Mouse (Mus musculus) kidney, adult 9 months (tissue): ENCODE data around the gene Bex1.
"Not testable (repeated sequence)": the region's sequence is repeated elsewhere in the genome, so short reads cannot be mapped to it uniquely, and the experiment has no call there.

Source experiments
- DNase-seq: peaks from one replicate; pipeline ENCODE4 v3.0.0; 2022

The Bex1 gene

DNA sequence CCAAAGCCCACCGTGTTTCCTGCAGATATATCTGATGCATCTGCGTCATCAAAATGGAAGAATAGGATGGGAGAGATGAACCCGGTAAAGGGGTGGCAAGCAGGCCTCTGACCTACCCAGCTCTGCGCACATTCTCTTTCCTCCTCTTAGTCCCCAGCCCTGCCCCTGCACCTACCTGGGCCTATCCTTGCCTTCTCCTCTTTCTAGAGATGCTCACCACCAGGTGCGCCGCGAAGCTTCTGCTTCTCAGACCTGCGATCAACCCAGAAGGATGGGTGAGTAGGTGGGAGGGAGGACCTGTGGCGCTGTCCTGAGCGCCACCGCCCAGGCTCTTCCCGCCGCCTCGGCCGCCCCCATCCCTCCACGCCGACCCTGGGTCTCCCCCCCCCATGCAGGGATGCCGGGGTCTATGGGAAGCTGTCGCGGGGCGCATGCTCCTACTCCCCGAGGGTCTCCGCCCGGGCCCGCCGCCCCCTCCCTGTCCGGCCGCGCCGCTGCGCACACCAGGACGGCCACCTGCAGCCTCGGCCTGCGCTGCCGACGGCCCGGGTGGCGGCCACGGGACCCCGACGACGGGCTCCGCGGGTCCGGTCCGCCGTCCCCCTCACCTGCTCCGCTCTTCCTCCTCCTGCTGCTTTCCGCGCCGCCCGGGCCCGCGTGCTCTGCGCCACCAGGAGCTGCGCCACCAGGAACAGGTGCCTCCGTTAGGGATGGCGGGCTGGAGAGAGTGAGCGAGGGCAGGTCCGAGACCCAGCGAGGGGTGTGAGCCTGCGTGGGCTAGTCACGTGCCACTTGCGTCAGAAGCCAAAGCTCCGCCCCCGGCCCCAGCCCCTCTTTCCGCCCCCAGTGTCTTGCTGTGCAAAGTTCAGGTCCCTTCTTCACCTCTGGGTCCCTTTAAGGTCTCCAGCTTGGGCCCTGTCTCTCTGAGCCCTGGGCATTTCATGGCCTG is at the start of gene Bex1, which contains the start of gene Tceal7:
Gene Bex1 (minus strand): TSS at position 785 of the 949 bp plus-strand sequence.
Gene Tceal7 (plus strand): TSS at position 51 of the 949 bp plus-strand sequence.
- not testable (repeated sequence) for DNase-seq

DNA sequence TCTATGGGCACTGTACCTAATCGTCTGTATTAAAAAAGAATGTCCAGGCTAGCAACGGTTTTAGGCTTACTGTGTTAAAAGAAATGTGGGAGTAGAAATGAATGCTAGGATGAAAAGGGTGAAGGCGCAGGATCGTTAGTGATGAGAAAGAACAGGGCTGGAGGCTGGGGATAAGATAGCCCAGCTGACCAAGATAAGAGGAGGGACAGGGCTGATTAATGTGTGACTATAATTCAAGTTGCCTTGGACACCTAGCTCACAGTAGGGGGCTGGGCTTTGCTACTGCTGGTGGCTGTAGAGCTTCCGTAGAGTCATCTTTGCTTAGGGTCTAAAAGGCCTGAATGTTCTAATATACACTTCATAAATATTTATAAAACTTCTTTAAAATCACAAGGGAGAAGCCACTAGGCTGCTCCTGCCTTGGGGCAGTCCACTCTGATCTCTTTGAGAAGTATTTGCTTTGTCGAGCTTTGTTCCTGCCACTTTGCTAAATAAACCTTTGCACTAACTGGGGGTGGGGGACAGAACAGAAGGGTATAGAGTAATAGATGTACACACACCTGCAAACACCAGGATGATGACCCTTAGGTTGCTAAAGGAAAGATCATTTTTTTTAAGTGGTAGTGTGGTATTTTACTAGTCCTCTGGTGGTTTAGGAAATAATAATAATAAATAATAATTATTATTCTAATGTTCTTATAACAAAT is 36.9 kb upstream of the Bex1 start:
- DNase-seq, result no peak

DNA sequence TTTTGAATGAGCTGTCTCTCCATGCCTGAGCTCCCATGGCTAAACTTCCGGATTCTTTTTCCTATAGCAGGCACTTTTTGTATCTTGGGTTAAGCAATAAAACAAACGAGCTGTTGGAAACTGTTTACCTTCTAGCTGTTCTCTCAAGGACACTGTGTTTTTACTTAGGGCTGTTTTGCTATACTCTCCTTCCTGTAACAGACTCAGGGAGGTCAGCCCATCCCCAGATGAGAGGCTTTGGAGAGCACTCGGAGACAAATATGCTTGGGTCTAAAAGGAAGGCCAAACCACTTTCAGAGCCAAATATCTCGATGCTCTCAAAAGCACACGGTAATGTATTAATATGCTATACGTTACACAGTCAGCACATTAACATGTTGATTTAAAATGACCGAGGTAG is 34.4 kb upstream of the Bex1 start:
- DNase-seq, result no peak

DNA sequence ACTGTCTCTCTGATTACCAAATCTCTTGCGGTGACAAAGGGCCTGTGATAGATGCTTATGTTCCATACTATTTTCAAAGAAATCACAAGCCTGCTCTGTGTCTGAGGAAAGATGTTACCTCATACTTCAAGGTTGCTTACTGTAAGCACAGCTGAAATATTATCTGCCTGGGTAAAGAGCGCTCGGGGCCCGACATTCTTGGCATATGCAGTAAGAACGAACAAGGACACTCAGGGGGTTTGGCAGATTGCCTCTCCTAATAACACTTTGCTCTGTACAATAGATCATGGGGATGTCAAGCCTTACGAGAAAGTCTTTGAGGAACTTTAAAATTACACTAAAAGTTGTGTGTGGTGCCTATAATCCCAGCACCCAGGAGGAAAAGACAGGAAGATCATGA is 33.5 kb upstream of the Bex1 start:
- no peak for DNase-seq

DNA sequence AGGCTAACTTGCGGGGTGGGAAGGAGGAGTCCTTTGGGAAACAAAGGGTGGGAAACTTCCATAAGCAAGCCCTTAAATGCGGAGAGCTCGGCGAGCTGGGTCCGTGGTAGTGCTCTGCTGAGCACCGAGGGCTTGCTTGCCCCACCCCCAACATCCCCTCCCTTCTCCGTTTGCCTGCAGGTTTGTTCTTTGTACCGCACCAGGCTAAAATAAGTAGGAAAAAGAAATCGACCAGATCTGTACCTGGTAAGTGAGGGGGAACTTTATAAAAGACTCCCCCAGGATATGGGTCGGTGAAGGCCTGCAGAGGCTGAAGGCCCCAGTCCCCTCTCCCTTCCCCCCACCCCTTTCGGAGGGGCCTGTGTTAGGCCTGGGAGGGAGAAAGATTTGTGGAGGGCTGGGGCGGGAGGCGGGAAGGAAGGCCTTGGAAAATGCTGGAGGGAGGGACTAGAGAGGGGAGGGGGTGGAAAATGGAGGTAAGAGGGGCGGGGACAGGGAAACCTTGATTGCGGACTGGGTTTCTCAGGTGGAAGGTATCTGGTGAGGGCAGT is 30.3 kb upstream of the Bex1 start:
- DNase-seq, result peak; percentile 11

DNA sequence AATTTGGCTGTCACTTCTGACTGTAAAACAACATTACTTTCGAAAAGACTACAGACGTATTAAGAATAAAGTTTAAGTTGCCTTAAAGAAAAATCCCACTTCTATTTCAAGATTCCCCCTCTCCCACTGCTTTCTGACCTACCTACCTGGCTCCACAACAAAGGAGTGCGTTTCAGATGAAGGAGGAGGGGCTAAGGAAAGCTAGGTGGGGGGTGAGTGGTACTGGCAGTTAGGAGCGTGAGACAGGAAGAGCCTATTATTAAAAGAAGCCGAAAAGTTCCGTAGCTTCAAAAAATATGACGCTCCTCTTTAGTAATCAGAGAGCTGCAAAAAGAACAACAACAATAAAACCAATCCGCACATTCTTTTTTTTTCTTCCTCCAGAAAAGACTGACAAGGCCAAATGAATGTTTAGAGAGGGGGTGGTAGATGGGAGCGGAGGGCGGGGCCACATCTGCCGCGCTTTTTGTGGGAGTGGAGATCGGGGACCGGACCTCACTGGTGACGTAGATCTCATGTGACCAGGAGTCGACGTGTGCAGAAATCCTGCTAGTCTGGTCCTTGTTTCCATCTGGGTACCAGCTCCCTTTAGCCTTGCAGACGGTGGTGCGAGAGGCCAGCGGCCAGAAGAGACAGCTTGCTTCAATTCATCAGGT is 29.4 kb upstream of the Bex1 start, which contains the start of gene Tceal9:
Gene Tceal9 (plus strand): TSS at position 506 of the 656 bp plus-strand sequence.
- DNase-seq, result peak; percentile 74

DNA sequence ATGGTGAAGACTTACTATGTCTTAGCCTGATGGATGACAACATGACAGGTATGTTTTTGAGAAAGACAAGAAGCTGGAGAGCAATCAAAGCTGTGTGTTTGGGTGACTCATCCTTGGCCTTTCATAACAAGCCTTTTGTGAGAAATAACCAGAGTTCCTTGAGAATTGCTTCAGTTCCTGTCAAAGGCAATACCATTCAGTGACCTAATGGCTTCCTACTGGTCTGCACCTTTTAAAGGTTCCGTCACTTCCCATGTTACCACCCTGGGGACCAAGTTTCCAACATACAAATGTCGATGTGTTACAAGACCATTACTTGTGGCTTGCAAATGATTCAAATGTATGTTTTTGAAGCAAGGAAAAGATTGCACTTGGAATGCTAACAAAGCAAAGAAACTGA is 27.9 kb upstream of the Bex1 start:
- DNase-seq, result no peak

DNA sequence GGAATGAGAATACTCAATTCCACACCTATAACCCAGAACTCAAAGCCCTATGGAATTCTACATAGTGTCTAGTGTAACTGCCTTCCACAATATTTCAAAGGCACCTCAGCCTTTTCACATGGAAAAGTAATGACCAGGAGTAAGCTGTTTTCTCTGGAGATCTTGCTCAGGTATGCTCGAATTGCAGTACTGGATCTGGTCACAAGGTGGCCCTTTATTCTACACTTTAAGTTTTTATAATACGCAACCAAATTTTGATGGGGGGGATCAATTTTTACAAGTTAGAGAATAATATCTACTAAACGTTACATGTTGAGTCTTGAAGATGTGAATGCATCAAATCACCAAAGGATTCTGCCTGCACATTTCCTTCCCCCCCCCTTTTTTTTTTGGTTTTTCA is 22.8 kb upstream of the Bex1 start:
- peak; percentile 42 for DNase-seq

DNA sequence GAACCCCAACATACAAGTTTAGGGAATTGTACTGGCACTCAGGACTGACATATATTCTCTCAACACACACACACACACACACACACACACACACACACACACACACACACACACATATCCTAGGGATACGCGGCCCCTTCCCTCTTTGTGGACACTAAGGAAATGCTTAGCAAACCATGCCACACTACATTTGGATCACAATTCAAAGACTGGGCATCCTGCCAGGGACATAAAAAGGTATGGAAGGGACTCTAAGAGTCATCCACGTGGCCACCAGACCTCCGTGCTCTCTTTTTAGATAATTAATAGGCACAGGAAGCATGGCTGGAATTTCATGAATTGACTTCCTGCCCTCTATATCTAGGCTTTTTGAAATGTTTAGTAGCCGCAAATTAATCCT is 12.5 kb upstream of the Bex1 start:
- DNase-seq, result no peak

DNA sequence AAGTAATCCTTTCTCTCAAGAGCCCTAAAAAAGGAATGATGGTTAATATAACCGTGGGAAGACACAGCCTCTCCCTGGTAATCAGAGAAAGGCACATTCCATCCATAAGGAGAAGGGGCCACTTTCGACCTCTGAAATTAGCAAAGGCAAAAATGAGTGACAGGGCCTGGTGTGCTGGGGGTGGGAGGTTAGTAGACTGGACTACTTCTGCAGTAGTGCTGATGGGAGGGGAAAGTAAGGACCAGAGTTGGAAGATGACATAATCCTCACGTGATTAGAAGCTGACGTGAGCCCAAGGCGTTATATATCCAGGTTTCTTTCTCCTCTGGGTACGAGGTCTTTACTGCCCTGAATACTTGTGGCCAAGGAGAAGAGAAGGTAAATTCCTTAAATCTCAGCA is 8.4 kb upstream of the Bex1 start:
- DNase-seq, result no peak

DNA sequence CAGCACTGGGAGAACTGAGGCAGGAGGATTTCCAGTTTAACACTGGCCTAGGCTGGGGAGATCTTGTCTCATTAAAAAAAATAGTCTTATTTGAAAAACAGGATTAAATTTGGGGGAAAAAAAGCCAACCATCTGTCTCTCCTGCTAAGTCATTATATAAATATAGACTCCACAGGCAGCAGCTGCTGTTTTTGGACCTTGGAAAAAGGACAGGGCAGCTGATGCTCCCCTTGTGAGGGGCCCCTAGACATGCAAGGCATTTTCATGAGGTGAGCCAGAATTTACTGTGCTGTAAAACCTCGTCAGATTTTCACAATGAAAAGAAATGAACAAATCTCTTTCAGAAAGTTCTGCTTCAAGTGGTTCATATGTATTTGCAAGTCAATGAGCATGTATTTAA is 990 bp upstream of the Bex1 start:
- DNase-seq, result no peak

DNA sequence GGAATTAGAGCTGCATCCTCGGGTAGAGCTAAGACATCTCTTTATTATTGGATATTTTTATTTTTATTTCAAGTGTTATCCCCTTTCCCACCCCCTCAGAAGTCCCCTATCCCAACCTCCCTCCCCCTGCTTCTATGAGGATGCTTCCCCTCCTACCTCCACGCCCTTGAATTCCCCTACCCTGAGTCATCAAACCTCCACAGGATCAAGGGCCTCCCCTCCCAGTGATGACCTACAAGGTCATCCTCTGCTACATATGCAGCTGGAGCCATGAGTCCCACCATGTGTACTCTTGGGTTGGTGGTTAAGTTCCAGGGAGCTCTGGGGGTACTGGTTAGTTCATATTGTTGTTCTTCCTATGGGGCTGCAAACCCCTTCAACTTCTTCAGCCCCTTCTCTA is 1.9 kb downstream of the Bex1 start:
- no peak for DNase-seq

DNA sequence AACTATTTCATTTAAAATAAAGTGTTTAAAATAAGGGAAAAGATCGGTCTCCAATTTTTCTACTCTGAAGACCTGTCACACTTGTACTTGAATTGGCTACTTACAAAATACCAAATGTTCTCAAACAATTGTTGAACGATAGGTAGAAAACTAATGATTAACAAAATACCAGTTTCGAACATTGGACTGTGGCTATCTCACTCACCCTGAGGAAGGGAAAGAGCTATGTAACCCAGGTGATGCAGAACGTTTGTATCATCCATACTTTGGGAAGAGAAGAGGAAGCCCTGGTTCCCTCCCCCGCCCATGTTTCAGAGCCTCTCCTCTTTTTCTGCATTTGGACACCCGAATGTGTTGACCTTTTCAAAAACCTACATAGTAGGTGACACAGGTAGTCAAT is 10.9 kb downstream of the Bex1 start:
- DNase-seq, result no peak

DNA sequence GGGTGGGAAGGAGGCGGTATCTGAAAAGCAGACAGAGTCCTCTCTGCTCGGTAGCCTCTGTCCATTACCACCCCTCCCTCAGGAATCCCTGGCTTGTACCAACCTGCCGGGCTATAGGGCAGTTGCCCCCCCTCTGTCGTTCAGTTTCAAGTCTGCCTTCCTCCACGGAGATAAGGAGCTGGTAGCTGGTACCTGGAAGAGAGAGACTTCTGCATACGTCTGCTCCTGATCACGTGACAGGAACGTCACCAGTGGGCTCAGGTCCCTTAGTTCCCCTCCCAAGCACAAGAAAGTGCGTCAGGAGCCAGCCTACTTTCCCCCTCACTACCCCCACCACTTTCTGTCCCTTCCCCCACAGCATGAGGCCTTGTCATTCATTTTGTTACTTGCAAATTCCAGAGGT is 11.6 kb downstream of the Bex1 start, which contains the start of gene Tceal5:
Gene Tceal5 (minus strand): TSS at position 213 of the 403 bp plus-strand sequence.
- no peak for DNase-seq

DNA sequence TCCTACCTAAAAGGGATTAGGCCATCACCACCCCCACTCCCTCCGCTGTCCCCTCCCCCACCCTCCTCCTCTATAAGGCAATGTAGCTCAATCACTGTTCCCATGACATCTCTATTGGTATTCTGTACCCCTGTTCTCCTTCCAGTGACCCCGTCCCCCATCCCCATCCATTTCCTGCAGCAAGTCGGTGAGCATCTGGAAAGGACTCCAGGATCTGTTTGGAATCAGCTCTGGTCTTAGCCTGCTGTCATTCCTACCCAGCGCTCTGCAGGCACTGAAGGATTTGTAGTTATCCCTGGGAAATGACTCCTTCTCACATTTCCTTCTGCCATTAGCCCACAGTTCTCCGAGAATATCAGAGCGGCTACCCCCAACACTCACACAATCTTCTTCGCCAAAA is 12.1 kb downstream of the Bex1 start:
- DNase-seq, result no peak

DNA sequence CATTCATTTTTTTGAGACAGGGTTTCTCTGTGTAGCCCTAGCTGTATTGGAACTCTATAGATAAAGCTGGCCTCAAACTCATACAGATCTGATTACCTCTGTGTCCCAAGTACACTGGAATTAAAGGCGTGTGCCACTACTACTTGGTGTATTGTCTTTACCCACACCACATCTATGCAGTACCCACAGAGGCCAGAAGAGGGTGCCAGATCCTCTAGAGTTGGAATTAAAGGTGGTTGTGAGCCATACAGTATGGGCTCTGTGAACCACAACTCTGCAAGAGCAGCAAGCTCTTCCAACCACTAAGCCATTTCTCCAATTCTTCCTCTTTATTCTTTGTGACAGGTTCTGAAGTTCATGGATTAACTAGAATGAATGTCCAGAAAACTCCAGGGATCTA is 18.4 kb downstream of the Bex1 start:
- peak; percentile 33 for DNase-seq

DNA sequence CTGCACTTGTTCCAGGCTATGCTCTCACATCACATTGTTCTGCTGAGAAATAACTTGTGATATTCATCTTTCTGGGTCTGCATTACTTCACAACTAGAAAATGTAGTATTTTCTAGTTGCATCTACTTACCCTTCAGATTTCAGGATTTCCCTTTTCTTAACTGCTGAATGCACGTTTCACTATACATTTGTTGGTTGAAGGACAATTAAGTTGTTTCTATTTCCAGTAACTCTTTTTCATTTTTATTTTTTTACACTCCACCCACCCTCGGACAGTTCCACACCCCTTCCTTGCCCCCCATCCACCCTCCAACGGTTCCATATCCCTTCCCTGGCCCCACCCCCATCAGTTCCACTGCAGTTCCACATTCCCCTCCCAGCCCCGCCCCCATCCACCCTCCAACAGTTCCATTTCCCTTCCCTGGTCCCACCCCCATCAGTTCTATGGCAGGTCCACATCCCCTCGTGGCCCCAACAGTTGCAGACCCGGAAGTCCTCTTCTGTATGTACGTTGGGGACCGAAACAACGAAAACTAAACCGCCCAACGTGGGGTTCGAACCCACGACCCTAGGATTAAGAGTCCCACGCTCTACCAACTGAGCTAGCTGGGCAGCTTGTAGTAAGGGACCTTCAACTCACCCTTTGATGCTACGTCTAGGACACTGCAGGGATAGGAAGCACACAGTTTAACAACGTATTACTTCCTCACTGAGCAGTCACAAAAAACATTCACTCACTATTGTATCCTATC is 19.9 kb downstream of the Bex1 start:
- no peak for DNase-seq

DNA sequence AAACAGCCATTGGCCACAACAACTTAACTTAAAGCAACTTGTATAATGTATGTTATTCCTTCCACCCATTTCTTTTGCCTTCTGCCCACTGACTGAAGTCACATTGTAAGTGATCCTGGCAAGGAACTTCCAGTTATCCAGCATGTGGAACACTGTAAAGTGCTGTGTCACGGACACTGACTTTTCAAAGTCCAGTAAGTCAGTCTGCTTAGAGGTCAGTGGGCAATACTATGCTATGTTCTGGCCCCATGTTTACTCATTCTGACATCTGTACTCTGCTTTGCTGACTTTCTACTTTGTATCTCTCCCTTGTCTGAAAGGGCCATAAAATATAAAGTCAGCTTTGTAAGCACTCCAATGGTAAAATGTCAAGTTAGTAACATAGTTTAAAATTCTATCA is 32.2 kb downstream of the Bex1 start:
- DNase-seq, result no peak

DNA sequence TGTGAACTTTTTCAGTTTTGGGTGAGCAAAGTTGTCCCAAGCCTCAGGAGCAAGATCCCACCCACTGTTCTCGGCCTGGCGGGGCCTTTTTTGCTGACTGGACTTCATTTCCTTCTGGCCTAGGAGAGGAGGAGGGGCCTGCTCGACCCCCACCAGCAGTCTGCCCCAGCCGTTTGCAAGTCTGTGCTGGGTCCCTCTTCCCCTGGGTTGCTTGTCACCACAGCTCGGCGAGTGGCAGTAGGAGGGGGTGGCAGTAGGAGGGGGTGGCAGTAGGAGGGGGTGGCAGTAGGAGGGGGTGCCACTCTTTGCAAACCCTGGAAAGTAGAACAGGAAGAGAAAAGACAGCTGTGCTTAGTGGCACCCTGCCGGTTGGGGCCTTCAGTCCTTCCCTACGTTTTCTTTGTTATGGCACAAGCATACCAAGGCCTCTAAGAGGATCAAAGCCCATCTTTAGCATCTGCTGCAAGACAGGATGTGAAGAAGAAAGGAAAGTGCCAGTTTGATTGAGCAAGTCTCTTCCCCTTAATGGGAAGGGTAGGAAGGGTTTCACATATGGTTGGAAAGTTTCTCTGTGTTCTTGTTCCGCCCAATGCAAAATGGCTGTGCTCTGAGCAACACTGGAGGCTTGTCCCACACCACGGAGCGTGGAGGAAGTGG is 34.3 kb downstream of the Bex1 start:
- no peak for DNase-seq

DNA sequence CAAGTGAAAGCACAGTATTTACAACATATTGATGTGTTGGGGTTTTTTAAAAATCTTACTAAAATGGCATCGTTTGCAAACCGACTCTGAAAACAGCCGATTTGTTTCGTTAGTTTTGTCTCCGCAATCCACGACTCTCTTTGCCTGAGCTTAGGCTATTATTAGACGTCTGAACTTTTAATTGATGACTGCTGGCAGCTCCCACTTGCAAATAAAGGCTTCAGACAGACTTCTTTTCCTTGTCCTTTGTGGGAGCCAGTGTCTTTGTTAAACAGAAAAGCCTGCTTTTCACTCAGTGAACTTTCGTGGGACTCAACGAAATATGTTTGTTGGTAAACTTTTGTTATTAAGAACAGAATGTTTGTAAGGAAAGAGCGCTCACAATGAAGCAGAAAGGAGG is 42.5 kb downstream of the Bex1 start:
- DNase-seq, result no peak

DNA sequence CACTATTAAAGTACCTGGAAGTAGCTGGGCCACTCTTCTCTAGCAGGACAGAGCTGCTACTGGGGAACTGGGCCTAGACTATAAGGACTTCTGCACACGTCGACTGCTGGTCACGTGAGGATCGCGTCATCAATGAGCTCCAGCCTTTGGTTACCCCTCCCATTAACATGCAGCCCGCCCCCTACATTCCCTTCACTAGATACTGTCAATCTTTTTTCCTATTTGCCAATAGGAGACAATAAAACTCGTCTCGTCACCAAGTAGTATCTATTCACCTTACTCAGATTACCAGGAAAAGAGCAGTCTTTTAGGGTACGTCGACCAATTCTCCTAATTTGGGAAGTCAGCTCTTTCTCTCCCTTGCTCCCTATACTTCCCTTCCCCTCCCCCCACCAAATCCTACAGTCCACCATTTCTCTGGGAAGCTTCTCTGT is 43.2 kb downstream of the Bex1 start, which contains the start of gene Tceal8:
Gene Tceal8 (minus strand): TSS at position 225 of the 434 bp plus-strand sequence.
- peak; percentile 82 for DNase-seq
